Mouse (Mus musculus) intestine, postnatal 0 days (tissue): Measurements from ENCODE around the gene Hist1h2bl. TPM values are rescaled to one million over a fixed set of nuclear protein-coding genes. Genes with fewer than 3 reads are reported as not detected.

Source experiments
- ATAC-seq: fragments of 200-750 bp; cut with Nextera tagmentation; 2 replicates; pipeline ENCODE4 v1.8.0; 2017; ENCODE audit warnings: mild to moderate bottlenecking, moderate TSS enrichment, moderate library complexity
- H3K27ac ChIP-seq: fragments of 300-500 bp; sonication (generic); 2 replicates; pipeline ENCODE4 v1.5.1; 2014; ENCODE audit warnings: mild to moderate bottlenecking, low read depth, low read length, moderate library complexity
- H3K27me3 ChIP-seq: fragments of 300-500 bp; sonication (generic); replicated peaks from 2 replicates; pipeline ENCODE4 v1.6.1; 2014; ENCODE audit warnings: low read length, mixed read lengths; ENCODE audit not compliant: control insufficient read depth, insufficient read depth
- H3K36me3 ChIP-seq: fragments of 300-500 bp; sonication (generic); 2 replicates; pipeline ENCODE4 v1.6.1; 2014; ENCODE audit warnings: mild to moderate bottlenecking, moderate library complexity; ENCODE audit not compliant: control insufficient read depth, insufficient read depth
- H3K4me1 ChIP-seq: fragments of 300-500 bp; sonication (generic); replicated peaks from 2 replicates; pipeline ENCODE4 v1.6.1; 2014; ENCODE audit warnings: antibody characterized with exemption, low read length, mixed read lengths; ENCODE audit not compliant: control insufficient read depth, insufficient read depth
- H3K4me2 ChIP-seq: fragments of 300-500 bp; sonication (generic); replicated peaks from 2 replicates; pipeline ENCODE4 v1.6.1; 2014; ENCODE audit warnings: low read depth, mild to moderate bottlenecking, moderate library complexity
- H3K4me3 ChIP-seq: fragments of 300-500 bp; sonication (generic); 2 replicates; pipeline ENCODE4 v1.5.1; 2014; ENCODE audit warnings: low read depth, low read length
- H3K9ac ChIP-seq: fragments of 300-500 bp; sonication (generic); 2 replicates; pipeline ENCODE4 v1.6.1; 2014; ENCODE audit warnings: mild to moderate bottlenecking, low read depth, low read length
- H3K9me3 ChIP-seq: fragments of 300-500 bp; sonication (generic); 2 replicates; pipeline ENCODE4 v1.6.1; 2016; ENCODE audit warnings: mixed run types; ENCODE audit not compliant: control insufficient read depth
- CTCF ChIP-seq: sonication (generic); IDR thresholded peaks from 2 replicates; pipeline ENCODE4 v1.5.1; 2016; ENCODE audit warnings: low read depth, mild to moderate bottlenecking, control low read depth, antibody characterized with exemption, moderate library complexity
- WGBS: fragments of 180-500 bp; shearing (Covaris S2); extraction: QIAGEN DNeasy Blood & Tissue Kit; methylation state at CpG from one replicate; pipeline ENCODE4 v1.1.7; 2014; 5-methylcytosine and 5-hydroxymethylcytosine counted together
- polyA plus RNA-seq: library from polyadenylated mRNA; unstranded; fragments of >200 nt; fragmentation: Nextera tagmentation; extraction: Ambion mirVana; gene quantifications from 2 replicates; pipeline ENCODE4 v1.2.1, GENCODE M21; 2015

Hist1h2bl gene
- polyA plus RNA-seq, 1 experiment from 2014 or later, result not detected

- peak overlapping the region; percentile 77 for H3K4me2 ChIP-seq
- no peaks in the 10 kb centered on the region for H3K9me3 ChIP-seq
- no peaks in the 10 kb centered on the region for H3K36me3 ChIP-seq
Measured at GRCm38 (mm10) chr13:21715131-21715863, 646 bp downstream of the Hist1h2bl start.

GRCm38 (mm10) chr13:21714725-21715124, 1.2 kb downstream of the Hist1h2bl start:
- peaks cover 11% of the 10 kb centered on the region for H3K4me1 ChIP-seq
- no peak overlapping the region for H3K9ac ChIP-seq
- peak; percentile 93 for TF ChIP-seq CTCF
- no peak overlapping the region for H3K27ac ChIP-seq
- 2% methylated on average over 7 of the region's 7 CpGs for WGBS
- H3K27me3 ChIP-seq, result no peaks in the 10 kb centered on the region
- peak overlapping the region; percentile 41 for H3K4me3 ChIP-seq
- no peaks in the 10 kb centered on the region for H3K9me3 ChIP-seq
- no peaks in the 10 kb centered on the region for H3K36me3 ChIP-seq
- no peak for ATAC-seq
- peak overlapping the region; percentile 77 for H3K4me2 ChIP-seq

More at GRCm38 (mm10) chr13:21715131-21715863, 646 bp downstream of the Hist1h2bl start:
- Histone ChIP-seq H3K9ac (0 out of 2 replicates have a peak overlapping the region, but pooled peaks have one; percentile 31), H3K27me3 (no peaks in the 10 kb centered on the region), H3K27ac (peak overlapping the region; percentile 46; the same call in 1 of the 2 replicates), H3K4me3 (peak overlapping the region; percentile 41), H3K4me1 (peaks cover 11% of the 10 kb centered on the region)
- ATAC-seq, result no peak
- under 1% methylated on average over 21 of the region's 22 CpGs for WGBS
- no peak for TF ChIP-seq CTCF

- Histone ChIP-seq H3K9me3 (no peaks in the 10 kb centered on the region), H3K27ac (no peak overlapping the region), H3K4me2 (peak overlapping the region; percentile 75), H3K4me1 (peaks cover 7% of the 10 kb centered on the region), H3K27me3 (no peaks in the 10 kb centered on the region), H3K36me3 (no peaks in the 10 kb centered on the region), H3K4me3 (peak overlapping the region; percentile 85; the same call in 1 of the 2 replicates), H3K9ac (no peak overlapping the region)
- WGBS, result 30% methylated on average over 4 of the region's 4 CpGs
- no peak for ATAC-seq
- no peak for TF ChIP-seq CTCF
Measured at GRCm38 (mm10) chr13:21711698-21712097, 4.2 kb downstream of the Hist1h2bl start.

- Histone ChIP-seq H3K27me3 (no peaks in the 10 kb centered on the region), H3K36me3 (no peaks in the 10 kb centered on the region), H3K4me3 (peak overlapping the region; percentile 85), H3K9ac (peak overlapping the region; percentile 37; the same call in 1 of the 2 replicates), H3K9me3 (no peaks in the 10 kb centered on the region), H3K27ac (no peak overlapping the region), H3K4me2 (peak overlapping the region; percentile 75), H3K4me1 (peaks cover 7% of the 10 kb centered on the region)
- under 1% methylated on average over 22 of the region's 22 CpGs for WGBS
- ATAC-seq, result peak; percentile 82
- no peak for TF ChIP-seq CTCF
Measured at GRCm38 (mm10) chr13:21710821-21711525, 5.0 kb downstream of the Hist1h2bl start.

- H3K4me2 ChIP-seq, result peak overlapping the region; percentile 75
- no peaks in the 10 kb centered on the region for H3K27me3 ChIP-seq
- H3K4me1 ChIP-seq, result peaks cover 3% of the 10 kb centered on the region; the same call in 1 of the 2 replicates
- no peaks in the 10 kb centered on the region for H3K9me3 ChIP-seq
- WGBS, result under 1% methylated on average over 32 of the region's 32 CpGs
- peak overlapping the region; percentile 40 for H3K9ac ChIP-seq
- peak overlapping the region; percentile 22; the same call in 1 of the 2 replicates for H3K27ac ChIP-seq
- H3K4me3 ChIP-seq, result peak overlapping the region; percentile 85
- peak; percentile 89 for TF ChIP-seq CTCF
- no peaks in the 10 kb centered on the region for H3K36me3 ChIP-seq
- ATAC-seq, result peak; percentile 87
Measured at GRCm38 (mm10) chr13:21710031-21710711, 5.8 kb downstream of the Hist1h2bl start.

GRCm38 (mm10) chr13:21706669-21707068, 9.3 kb downstream of the Hist1h2bl start:
- Histone ChIP-seq H3K9ac (no peak overlapping the region), H3K27me3 (no peaks in the 10 kb centered on the region), H3K4me3 (no peak overlapping the region), H3K27ac (no peak overlapping the region), H3K9me3 (no peaks in the 10 kb centered on the region), H3K4me1 (no peaks in the 10 kb centered on the region), H3K36me3 (no peaks in the 10 kb centered on the region), H3K4me2 (no peak overlapping the region)
- no peak for ATAC-seq
- WGBS, result 70% methylated on average over 4 of the region's 4 CpGs
- TF ChIP-seq CTCF, result no peak
